Mouse (Mus musculus) embryonic stem cell, embryonic (primary cell): Measurements from ENCODE around the gene Frs2.

Experiments used
- CTCF ChIA-PET, 4 experiments: fragments of 300-600 bp in 2 of 4; fragments of 350-600 bp in 2 of 4; sonication (Branson Sonifier 250); formaldehyde crosslinking; loops; one replicate each; lab custom pipeline; 2022; ENCODE audit warnings: inconsistent platforms in 2 of 4; lab: Charles Lee
- POLR2A ChIA-PET, 4 experiments: fragments of 300-600 bp in 2 of 4; fragments of 350-600 bp in 2 of 4; sonication (Branson Sonifier 250); formaldehyde crosslinking; loops; one replicate each; lab custom pipeline; 2022; ENCODE audit warnings: antibody characterized with exemption in 4 of 4, inconsistent platforms in 1 of 4; lab: Charles Lee

The Frs2 gene

DNA sequence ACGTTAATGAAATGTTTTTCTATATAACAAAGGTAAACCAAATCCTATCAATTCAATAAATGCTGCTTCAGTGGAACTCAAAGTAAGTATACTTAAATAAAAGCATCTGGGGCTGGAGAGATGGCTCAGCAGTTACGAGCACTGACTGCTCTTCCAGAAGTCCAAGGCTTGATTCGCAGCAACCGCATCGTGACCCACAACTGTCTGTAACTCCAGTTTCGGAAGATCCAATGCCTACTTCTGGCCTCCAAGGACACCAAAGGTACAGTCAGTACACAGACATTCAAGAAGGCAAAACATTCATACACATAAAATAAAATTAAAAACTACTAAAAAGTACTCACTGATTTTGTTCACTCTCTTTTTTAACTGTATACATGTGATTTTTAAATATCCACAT, 52.2 kb downstream of the Frs2 start:
- CTCF ChIA-PET: no interaction called here
- POLR2A ChIA-PET: interaction anchor here in 1 of 4 experiments (2.3 kb wide), 1 partner anchor 33 kb away, joined by 9 read pairs; the partner anchor contains the start of gene Cct2

GRCm38 (mm10) chr10:117094504-117095329, 53.6 kb downstream of the Frs2 start:
- POLR2A ChIA-PET: interaction anchor here in 3 of 4 experiments (0.6 to 2.3 kb wide), 16 partner anchors 9 to 129 kb away, joined by 3 to 10 read pairs (median 4); partner anchors contain the start of genes Cct2 (in 2 of the 3) and Yeats4 (in 1 of the 3)
- CTCF ChIA-PET: interaction anchor here in 1 of 4 experiments (1.2 kb wide), 1 partner anchor 9 kb away, joined by 3 read pairs; no protein-coding TSS in a partner anchor

DNA sequence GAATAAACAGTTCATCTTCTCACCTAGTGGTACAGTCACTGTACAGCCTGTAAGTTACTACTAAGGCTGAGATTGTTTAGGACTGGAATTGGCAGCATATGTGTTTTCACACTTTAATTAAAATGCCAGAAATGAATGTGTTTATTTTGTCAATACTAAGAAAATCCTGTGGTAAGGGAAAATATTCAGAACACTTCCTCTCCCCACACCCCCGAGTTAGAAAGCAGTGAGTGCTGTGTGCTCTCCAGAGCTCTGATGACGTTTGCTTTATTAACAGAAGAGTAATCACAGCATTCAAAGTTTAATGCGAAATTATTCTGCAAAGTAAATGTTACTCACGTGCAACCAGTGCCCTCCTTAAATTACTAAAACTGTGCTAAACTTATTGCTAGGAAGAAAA, 58.7 kb downstream of the Frs2 start:
- CTCF ChIA-PET: interaction anchor here in 1 of 4 experiments (1.3 kb wide), 1 partner anchor 11 kb away, joined by 3 read pairs; no protein-coding TSS in a partner anchor
- POLR2A ChIA-PET: interaction anchor here in 2 of 4 experiments (0.8 to 4.2 kb wide), 6 partner anchors 12 to 43 kb away, joined by 3 to 32 read pairs (median 6); partner anchors contain the start of gene Cct2 (in 2 of the 2)

GRCm38 (mm10) chr10:117081914-117082359, 66.4 kb downstream of the Frs2 start:
- ChIA-PET CTCF (no interaction called here), POLR2A (interaction anchor here in 2 of 4 experiments (0.7 to 1.0 kb wide), 2 partner anchors 19 to 286 kb away, joined by 4 read pairs; no protein-coding TSS in a partner anchor)

DNA sequence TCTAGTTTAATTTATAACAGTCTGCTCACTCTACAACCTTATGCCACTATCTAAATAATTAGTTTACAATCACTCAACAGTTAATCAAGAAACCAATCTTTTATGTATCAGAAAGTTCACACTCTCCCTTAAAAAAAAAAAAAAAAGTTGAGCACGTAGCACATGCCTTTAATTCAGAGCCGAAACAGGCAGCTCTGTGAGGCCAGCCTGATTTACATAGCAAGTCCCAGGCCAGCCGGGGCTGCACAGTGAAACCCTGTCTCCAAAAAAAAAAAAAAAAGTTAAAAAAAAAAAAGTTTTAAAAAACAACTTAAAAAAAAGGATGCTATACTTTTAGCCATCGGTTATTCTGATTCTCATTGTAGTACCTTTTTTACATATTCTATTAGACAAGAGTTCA, 67.0 kb downstream of the Frs2 start:
- POLR2A ChIA-PET: interaction anchor here in 2 of 4 experiments (0.7 to 1.0 kb wide), 2 partner anchors 19 to 287 kb away, joined by 4 read pairs; no protein-coding TSS in a partner anchor
- CTCF ChIA-PET: interaction anchor here in 1 of 4 experiments (0.7 kb wide), 1 partner anchor 285 kb away, joined by 3 read pairs; no protein-coding TSS in a partner anchor

GRCm38 (mm10) chr10:117078284-117078683, 70.0 kb downstream of the Frs2 start:
- POLR2A ChIA-PET: interaction anchor here in 3 of 4 experiments (0.6 to 4.1 kb wide), 11 partner anchors 8 to 165 kb away, joined by 3 to 31 read pairs (median 4); partner anchors contain the start of genes Cct2 (in 3 of the 3) and Lrrc10 (in 1 of the 3)
- CTCF ChIA-PET: interaction anchor here (0.6 to 1.3 kb wide), 22 partner anchors 9 to 188 kb away, joined by 3 to 9 read pairs (median 4); partner anchors contain the start of genes Cct2 (in 2 of the 4) and Yeats4 (in 2 of the 4)

DNA sequence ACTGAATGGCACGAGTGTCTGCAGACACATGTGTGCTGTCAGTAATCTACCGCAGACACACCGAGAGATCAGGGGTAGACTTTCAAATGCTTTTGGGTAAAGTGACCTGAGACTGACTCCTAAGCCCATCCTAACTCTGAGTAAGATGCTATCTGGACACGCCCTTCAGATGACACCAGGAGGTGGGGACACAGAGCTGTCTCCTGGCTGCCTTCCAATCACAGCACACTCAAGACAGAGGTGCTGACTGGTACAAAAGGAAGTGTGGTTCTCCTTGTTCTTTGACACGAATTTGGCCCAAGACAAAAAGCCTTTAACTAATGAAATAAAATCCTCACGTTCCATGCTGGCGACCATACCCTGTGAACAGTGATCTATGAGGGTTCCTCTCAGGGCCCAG, 75.2 kb downstream of the Frs2 start:
- ChIA-PET POLR2A (interaction anchor here (0.6 to 3.2 kb wide), 8 partner anchors 9 to 75 kb away, joined by 3 to 37 read pairs (median 4); partner anchors contain the start of genes Cct2 (in 4 of the 4) and Frs2 (in 1 of the 4)), CTCF (interaction anchor here in 1 of 4 experiments (1.2 kb wide), 1 partner anchor 18 kb away, joined by 3 read pairs; no protein-coding TSS in a partner anchor)

- CTCF ChIA-PET: interaction anchor here in 2 of 4 experiments (1.0 to 1.2 kb wide), 2 partner anchors 18 to 223 kb away, joined by 3 read pairs; no protein-coding TSS in a partner anchor
- POLR2A ChIA-PET: interaction anchor here (0.6 to 3.2 kb wide), 9 partner anchors 8 to 164 kb away, joined by 3 to 37 read pairs (median 4); partner anchors contain the start of genes Cct2 (in 4 of the 4) and Frs2 (in 1 of the 4)
Measured at GRCm38 (mm10) chr10:117072191-117072888, 76.0 kb downstream of the Frs2 start.

DNA sequence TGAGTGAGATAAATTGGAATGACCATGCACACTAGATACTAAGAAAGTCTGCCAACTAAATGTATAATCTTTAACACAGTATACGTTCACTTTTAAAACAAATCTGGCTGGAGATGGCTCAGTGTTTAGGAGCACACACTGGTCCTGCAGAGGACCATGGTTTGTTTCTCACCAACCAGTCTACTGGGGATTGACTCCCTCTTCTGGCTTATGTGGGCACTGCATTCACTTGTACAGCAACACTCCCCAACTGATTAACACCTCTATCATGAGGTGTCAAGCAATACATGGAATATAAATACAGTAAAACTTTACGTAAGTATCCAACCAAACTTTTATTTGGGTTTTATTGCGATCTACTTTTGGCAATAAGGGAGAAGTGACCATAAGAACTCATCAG, 79.2 kb downstream of the Frs2 start:
- ChIA-PET CTCF (interaction anchor here in 1 of 4 experiments (1.5 kb wide), 1 partner anchor 9 kb away, joined by 5 read pairs; no protein-coding TSS in a partner anchor), POLR2A (interaction anchor here in 1 of 4 experiments (1.7 kb wide), 1 partner anchor 10 kb away, joined by 7 read pairs; no protein-coding TSS in a partner anchor)

- CTCF ChIA-PET: interaction anchor here (0.5 to 2.3 kb wide), 7 partner anchors 14 to 1286 kb away, joined by 3 to 12 read pairs (median 9); no protein-coding TSS in a partner anchor
- POLR2A ChIA-PET: interaction anchor here (0.6 to 9.1 kb wide), 117 partner anchors 9 to 1702 kb away, joined by 3 to 312 read pairs (median 4); partner anchors contain the start of genes Frs2 (in 2 of the 4), Kcnmb4 (in 2 of the 4), Lrrc10 (in 2 of the 4) and Yeats4 (in 2 of the 4)
Measured at GRCm38 (mm10) chr10:117064076-117064475, 84.3 kb downstream of the Frs2 start.

GRCm38 (mm10) chr10:117063254-117064021, 84.9 kb downstream of the Frs2 start, which contains the start of gene Cct2:
Gene Cct2 (minus strand): TSS chr10:117063814.
- ChIA-PET CTCF (interaction anchor here (0.5 to 2.3 kb wide), 8 partner anchors 13 to 1285 kb away, joined by 3 to 12 read pairs (median 4); no protein-coding TSS in a partner anchor), POLR2A (interaction anchor here (0.6 to 9.1 kb wide), 145 partner anchors 9 to 1701 kb away, joined by 3 to 312 read pairs (median 4); partner anchors contain the start of genes Frs2 (in 2 of the 4), Kcnmb4 (in 2 of the 4), Lrrc10 (in 2 of the 4) and Yeats4 (in 2 of the 4))

- POLR2A ChIA-PET: interaction anchor here (0.6 to 9.1 kb wide), 82 partner anchors 10 to 1677 kb away, joined by 3 to 312 read pairs (median 5); partner anchors contain the start of genes Frs2 (in 2 of the 4), Lrrc10 (in 2 of the 4) and Yeats4 (in 2 of the 4)
- CTCF ChIA-PET: interaction anchor here in 3 of 4 experiments (0.7 to 2.3 kb wide), 3 partner anchors 15 to 925 kb away, joined by 3 to 9 read pairs (median 4); no protein-coding TSS in a partner anchor
Measured at GRCm38 (mm10) chr10:117062894-117063253, 85.5 kb downstream of the Frs2 start.

DNA sequence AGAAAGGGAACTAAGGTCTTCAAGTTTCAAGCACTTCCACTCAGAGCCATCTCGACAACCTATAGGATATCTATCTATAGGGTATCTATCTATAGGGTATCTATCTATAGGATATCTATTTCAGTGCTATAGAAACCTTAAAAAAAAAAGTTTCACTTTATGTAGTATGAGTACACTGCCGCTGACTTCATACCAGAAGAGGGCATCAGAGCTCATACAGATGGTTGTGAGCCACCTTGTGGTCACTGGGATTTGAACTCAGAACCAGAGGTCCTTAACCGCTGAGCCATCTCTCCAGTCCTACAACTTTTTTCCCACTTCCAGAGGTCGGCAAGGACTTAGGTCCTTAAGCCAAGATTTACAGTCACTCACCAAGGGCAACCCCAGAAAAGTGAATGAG, 92.7 kb downstream of the Frs2 start:
- ChIA-PET CTCF (interaction anchor here in 1 of 4 experiments (0.7 kb wide), 1 partner anchor 844 kb away, joined by 3 read pairs; no protein-coding TSS in a partner anchor), POLR2A (interaction anchor here in 2 of 4 experiments (1.3 to 14.1 kb wide), 3 partner anchors 7 to 10 kb away, joined by 4 to 312 read pairs (median 55); partner anchors contain the start of genes Cct2 (in 1 of the 2) and Lrrc10 (in 1 of the 2))

DNA sequence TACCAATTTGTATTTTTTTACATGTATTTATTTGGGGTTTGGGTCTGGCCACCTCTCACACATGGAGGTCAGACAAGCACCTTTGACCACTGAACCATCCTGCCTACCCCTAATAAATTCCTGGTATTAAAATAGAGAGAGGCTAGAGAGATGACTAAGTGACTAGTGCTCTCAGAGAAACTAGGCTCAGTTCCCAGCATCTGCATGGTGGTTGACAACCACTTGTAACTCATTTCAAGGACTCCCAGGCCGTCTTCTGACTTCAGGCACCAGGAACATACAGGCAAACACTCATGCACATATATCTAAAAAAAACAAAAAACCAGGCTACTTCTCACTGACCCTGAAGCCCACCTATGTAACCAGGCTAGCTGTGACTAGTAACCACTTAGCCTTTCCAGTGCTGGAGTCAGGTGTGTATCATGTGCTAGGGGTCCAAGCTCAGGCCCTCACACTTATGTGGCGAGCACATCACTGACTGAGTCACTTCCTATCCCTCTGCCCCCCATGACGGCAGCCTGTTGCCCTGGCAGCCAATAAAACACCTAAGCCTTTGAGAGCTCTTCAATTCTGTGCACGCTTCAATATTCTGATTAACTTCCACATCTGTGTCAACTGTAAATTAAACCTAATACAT, 98.3 kb downstream of the Frs2 start:
- ChIA-PET CTCF (interaction anchor here in 1 of 4 experiments (0.8 kb wide), 1 partner anchor 14 kb away, joined by 4 read pairs; no protein-coding TSS in a partner anchor), POLR2A (interaction anchor here (0.6 to 14.1 kb wide), 11 partner anchors 9 to 498 kb away, joined by 3 to 312 read pairs (median 4); partner anchors contain the start of genes Cct2 (in 4 of the 4) and Yeats4 (in 1 of the 4))

- ChIA-PET POLR2A (interaction anchor here (0.6 to 14.1 kb wide), 14 partner anchors 6 to 175 kb away, joined by 3 to 312 read pairs (median 4); partner anchors contain the start of genes Cct2 (in 4 of the 4) and Yeats4 (in 1 of the 4)), CTCF (interaction anchor here in 1 of 4 experiments (0.6 kb wide), 1 partner anchor 134 kb away, joined by 3 read pairs; no protein-coding TSS in a partner anchor)
Measured at GRCm38 (mm10) chr10:117049253-117049652, 99.1 kb downstream of the Frs2 start.
